Mouse (Mus musculus) brown adipose tissue, adult 24 weeks (tissue): Measurements from ENCODE around the gene Rap1gap. TPM values are rescaled to one million over a fixed set of nuclear protein-coding genes. Genes with fewer than 3 reads are reported as not detected.

ENCODE experiments used
- H3K27ac ChIP-seq: fragments of 200-500 bp; replicated peaks from 2 replicates; pipeline ENCODE4 v1.5.1; 2012; ENCODE audit warnings: low read depth, mild to moderate bottlenecking, low read length
- H3K4me1 ChIP-seq: fragments of 200-500 bp; 2 replicates; pipeline ENCODE4 v1.6.1; 2012; ENCODE audit warnings: low read length, mixed read lengths; ENCODE audit not compliant: control insufficient read depth, insufficient read depth, insufficient read length
- H3K4me3 ChIP-seq: fragments of 200-500 bp; 2 replicates; pipeline ENCODE4 v1.5.1; 2012; ENCODE audit warnings: low read depth, mild to moderate bottlenecking, low read length, moderate library complexity; ENCODE audit not compliant: insufficient read depth
- polyA plus RNA-seq: library from polyadenylated mRNA; stranded (reverse); fragments of >200 nt; gene quantifications from 2 replicates; pipeline ENCODE4 v1.2.4, GENCODE M21; 2012; ENCODE audit not compliant: missing spikeins, insufficient read depth, insufficient read length

Rap1gap gene
- polyA plus RNA-seq, 1 experiment, result 27.7 TPM

- Histone ChIP-seq H3K27ac (no peak overlapping the region), H3K4me3 (no peak overlapping the region), H3K4me1 (peaks cover 4% of the 10 kb centered on the region; the same call in 1 of the 2 replicates)
Measured at GRCm38 (mm10) chr4:137772438-137773056, 108.0 kb downstream of the Rap1gap start.

- H3K4me3 ChIP-seq, result no peak overlapping the region
- no peak overlapping the region for H3K27ac ChIP-seq
- peaks cover 4% of the 10 kb centered on the region; the same call in 1 of the 2 replicates for H3K4me1 ChIP-seq
Measured at GRCm38 (mm10) chr4:137773369-137773899, 108.9 kb downstream of the Rap1gap start.

- Histone ChIP-seq H3K4me3 (no peak overlapping the region), H3K27ac (no peak overlapping the region)
Measured at GRCm38 (mm10) chr4:137774013-137774412, 109.5 kb downstream of the Rap1gap start.

GRCm38 (mm10) chr4:137774505-137774904 lies 110.0 kb downstream of the Rap1gap start:
- Histone ChIP-seq H3K4me3 (no peak overlapping the region), H3K4me1 (no peaks in the 10 kb centered on the region; the same call in 1 of the 2 replicates), H3K27ac (no peak overlapping the region)

More at GRCm38 (mm10) chr4:137774013-137774412, 109.5 kb downstream of the Rap1gap start:
- H3K4me1 ChIP-seq, result peaks cover under 1% of the 10 kb centered on the region; the same call in 1 of the 2 replicates

- Histone ChIP-seq H3K4me1 (peaks cover 6% of the 10 kb centered on the region; the same call in 1 of the 2 replicates), H3K27ac (no peak overlapping the region), H3K4me3 (no peak overlapping the region)
Measured at GRCm38 (mm10) chr4:137777866-137778265, 113.3 kb downstream of the Rap1gap start.

GRCm38 (mm10) chr4:137778397-137779184 lies 114.1 kb downstream of the Rap1gap start:
- Histone ChIP-seq H3K4me1 (peaks cover 8% of the 10 kb centered on the region), H3K27ac (no peak overlapping the region), H3K4me3 (no peak overlapping the region)

Other genes starting within 250 kb of the Rap1gap start
- not detected in 2 replicates for gene Cela3b, start 234.2 kb upstream of the Rap1gap start, polyA plus RNA-seq
- gene 1700013G24Rik, start 211.4 kb upstream of the Rap1gap start, polyA plus RNA-seq, result not detected in 2 replicates
- 32.5 and 49.7 TPM in 2 replicates for gene Hspg2, start 196.0 kb upstream of the Rap1gap start, polyA plus RNA-seq
- gene Ldlrad2, start 90.2 kb upstream of the Rap1gap start, polyA plus RNA-seq, result not detected in 2 replicates
- gene Usp48, start 71.0 kb upstream of the Rap1gap start, polyA plus RNA-seq, result 25.2 and 62.5 TPM in 2 replicates
- 7.5 and 20.7 TPM in 2 replicates for gene Alpl, start 131.7 kb downstream of the Rap1gap start, polyA plus RNA-seq
- gene Ece1, start 197.5 kb downstream of the Rap1gap start, polyA plus RNA-seq, result 28.5 and 28.8 TPM in 2 replicates